Mouse (Mus musculus): ENCODE results near the gene Pah. TPM values are rescaled to one million over a fixed set of nuclear protein-coding genes. Genes with fewer than 3 reads are reported as not detected.

Pah gene
- polyA plus RNA-seq, 1 experiment, result not detected

DNA sequence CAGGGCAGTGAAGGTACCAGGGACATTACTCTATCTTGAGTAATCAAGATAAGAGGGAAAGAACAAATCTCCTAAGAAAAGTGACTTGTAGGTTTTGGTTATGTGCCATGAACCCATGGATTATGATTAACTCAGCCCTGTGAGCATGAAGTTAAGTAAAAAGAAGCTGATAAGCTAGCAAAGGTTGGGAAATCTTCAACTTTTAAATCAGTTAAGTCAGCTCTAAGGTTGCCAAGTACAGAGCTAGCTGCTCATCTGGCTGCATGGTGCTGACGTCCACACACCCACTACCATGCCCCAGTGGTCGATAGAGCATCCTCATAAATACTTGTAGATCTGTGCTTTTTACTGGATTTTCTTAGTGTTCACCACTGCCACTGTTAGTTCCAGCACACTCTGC is 3.0 kb upstream of the Pah start:
- Histone ChIP-seq H3K27me3 (ENCODE audit: control insufficient read depth, insufficient read depth, insufficient read length) (no peaks in the 10 kb centered on the region), H3K4me3 (ENCODE audit: insufficient read depth, poor library complexity, severe bottlenecking) (no peak overlapping the region), H3K79me3 (ENCODE audit: low read depth) (no peaks in the 10 kb centered on the region), H3K79me2 (ENCODE audit: control insufficient read depth, insufficient read depth) (no peaks in the 10 kb centered on the region), H3K36me3 (ENCODE audit: control insufficient read depth, insufficient read depth) (no peaks in the 10 kb centered on the region), H3ac (ENCODE audit: control insufficient read depth, insufficient read length, low read depth) (no peak overlapping the region)
- no peak for TF ChIP-seq MYOG (IDR thresholded peaks at IDR 0.05; ENCODE audit: control insufficient read depth, extremely low read depth, insufficient read length)
- no peak for TF ChIP-seq FOSL1 (IDR thresholded peaks at IDR 0.05; ENCODE audit: insufficient read depth, low read length, poor library complexity, severe bottlenecking)
- TF ChIP-seq CEBPB (IDR thresholded peaks at IDR 0.05; ENCODE audit: low read depth), result no peak
- no peak for TF ChIP-seq MAX (IDR thresholded peaks at IDR 0.05)
- no peak for TF ChIP-seq USF1 (IDR thresholded peaks at IDR 0.05; ENCODE audit: low read depth)
- TF ChIP-seq CTCF (IDR thresholded peaks at IDR 0.05; ENCODE audit: control insufficient read depth, insufficient read depth, insufficient read length), result no peak
- no peak for TF ChIP-seq MYOD1 (IDR thresholded peaks at IDR 0.05; ENCODE audit: control insufficient read depth, insufficient read length, low read depth)

DNA sequence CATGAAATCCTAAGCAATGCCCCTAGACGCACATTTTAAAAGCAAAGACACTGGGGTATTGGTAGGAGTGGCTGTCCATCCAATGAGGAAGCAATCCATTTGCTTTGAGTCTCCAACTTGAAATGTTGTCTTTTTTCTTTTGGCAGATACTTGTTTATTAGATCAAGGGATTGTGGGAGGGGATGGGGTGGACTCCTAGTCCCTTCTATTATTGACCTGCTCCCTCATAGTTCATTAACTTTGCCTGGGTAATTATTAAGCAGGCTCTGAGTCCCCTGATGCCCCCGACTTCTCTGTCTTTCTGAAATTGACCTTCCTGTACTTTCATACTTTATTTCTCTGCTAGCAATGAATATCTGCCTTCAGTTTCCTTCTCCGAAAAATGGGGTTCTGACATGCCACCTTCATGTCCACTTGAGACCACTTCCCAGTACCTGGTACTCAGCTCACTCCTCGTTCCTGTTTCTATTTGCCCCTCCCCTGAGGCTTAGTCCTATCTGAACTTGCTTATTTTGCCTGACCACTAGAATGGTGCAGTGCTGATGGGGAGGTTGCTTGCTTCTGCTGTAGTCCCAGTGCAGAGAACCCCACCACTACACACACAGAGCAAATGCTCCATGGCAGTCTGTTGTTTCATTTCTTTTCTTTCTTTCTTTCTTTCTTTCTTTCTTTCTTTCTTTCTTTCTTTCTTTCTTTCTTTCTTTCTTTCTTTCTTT is 1.0 kb upstream of the Pah start:
- no peak for TF ChIP-seq CTCF (IDR thresholded peaks at IDR 0.05; ENCODE audit: control insufficient read depth, insufficient read depth, insufficient read length)
- no peak for TF ChIP-seq MAX (IDR thresholded peaks at IDR 0.05)
- no peak for TF ChIP-seq USF1 (IDR thresholded peaks at IDR 0.05; ENCODE audit: low read depth)
- no peak for TF ChIP-seq FOSL1 (IDR thresholded peaks at IDR 0.05; ENCODE audit: insufficient read depth, low read length, poor library complexity, severe bottlenecking)
- TF ChIP-seq MYOD1 (IDR thresholded peaks at IDR 0.05; ENCODE audit: control insufficient read depth, insufficient read length, low read depth), result no peak
- no peak for TF ChIP-seq MYOG (IDR thresholded peaks at IDR 0.05; ENCODE audit: control insufficient read depth, extremely low read depth, insufficient read length)
- TF ChIP-seq CEBPB (IDR thresholded peaks at IDR 0.05; ENCODE audit: low read depth), result no peak
- H3K36me3 ChIP-seq (ENCODE audit: control insufficient read depth, insufficient read depth), result no peaks in the 10 kb centered on the region
- no peaks in the 10 kb centered on the region for H3K79me2 ChIP-seq (ENCODE audit: control insufficient read depth, insufficient read depth)
- no peak overlapping the region for H3ac ChIP-seq (ENCODE audit: control insufficient read depth, insufficient read length, low read depth)
- H3K4me3 ChIP-seq (ENCODE audit: insufficient read depth, poor library complexity, severe bottlenecking), result no peak overlapping the region
- no peaks in the 10 kb centered on the region for H3K79me3 ChIP-seq (ENCODE audit: low read depth)
- no peaks in the 10 kb centered on the region for H3K27me3 ChIP-seq (ENCODE audit: control insufficient read depth, insufficient read depth, insufficient read length)

DNA sequence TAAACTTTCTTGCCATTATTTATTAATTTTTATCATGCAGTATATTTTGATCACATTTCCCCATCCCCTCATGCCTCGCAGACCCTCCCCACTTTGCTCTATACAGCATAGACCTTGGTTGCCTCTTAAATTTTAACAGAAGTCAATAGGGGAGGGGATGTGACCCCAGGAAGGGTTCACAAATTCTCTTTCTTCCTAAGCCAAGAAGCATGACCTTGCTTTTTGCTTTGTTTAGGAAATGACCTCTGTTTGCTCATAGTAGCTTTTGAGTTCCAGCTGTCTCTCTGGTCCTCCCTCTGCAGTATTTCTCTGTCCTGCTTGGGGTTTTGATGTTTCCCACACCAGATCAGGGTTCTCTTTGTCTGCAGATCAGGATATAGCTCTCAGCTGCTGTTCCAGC is 12.6 kb downstream of the Pah start:
- Histone ChIP-seq H3K79me3 (ENCODE audit: low read depth) (no peaks in the 10 kb centered on the region), H3K79me2 (ENCODE audit: control insufficient read depth, insufficient read depth) (no peaks in the 10 kb centered on the region), H3K36me3 (ENCODE audit: control insufficient read depth, insufficient read depth) (no peaks in the 10 kb centered on the region), H3K27me3 (ENCODE audit: control insufficient read depth, insufficient read depth, insufficient read length) (no peaks in the 10 kb centered on the region), H3ac (ENCODE audit: control insufficient read depth, insufficient read length, low read depth) (no peak overlapping the region), H3K4me3 (ENCODE audit: insufficient read depth, poor library complexity, severe bottlenecking) (no peak overlapping the region)
- TF ChIP-seq CTCF (IDR thresholded peaks at IDR 0.05; ENCODE audit: control insufficient read depth, insufficient read depth, insufficient read length) (no peak), MYOG (IDR thresholded peaks at IDR 0.05; ENCODE audit: control insufficient read depth, extremely low read depth, insufficient read length) (no peak), MAX (IDR thresholded peaks at IDR 0.05) (no peak), MYOD1 (IDR thresholded peaks at IDR 0.05; ENCODE audit: control insufficient read depth, insufficient read length, low read depth) (no peak), CEBPB (IDR thresholded peaks at IDR 0.05; ENCODE audit: low read depth) (no peak), USF1 (IDR thresholded peaks at IDR 0.05; ENCODE audit: low read depth) (no peak), FOSL1 (IDR thresholded peaks at IDR 0.05; ENCODE audit: insufficient read depth, low read length, poor library complexity, severe bottlenecking) (no peak)

DNA sequence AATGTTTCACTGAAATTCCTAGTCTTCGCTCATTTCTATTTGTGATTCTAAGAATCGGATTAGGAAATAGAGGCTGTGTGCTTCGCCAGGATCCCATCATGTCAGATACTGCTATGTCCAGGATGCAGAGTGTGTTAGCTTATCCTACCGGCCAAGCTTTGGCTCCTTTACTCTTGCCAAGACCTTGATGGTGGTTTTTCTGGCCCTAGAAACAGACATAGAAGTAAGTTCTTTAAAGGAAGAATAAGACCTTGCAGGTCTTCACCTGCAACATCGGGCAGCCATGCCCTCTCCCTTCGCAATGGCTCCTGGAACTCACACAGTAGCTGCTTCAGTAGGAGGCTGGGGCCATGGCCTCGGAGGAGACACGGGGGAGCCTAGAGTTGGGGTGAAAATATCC is 24.2 kb downstream of the Pah start:
- Histone ChIP-seq H3K79me3 (ENCODE audit: low read depth) (no peaks in the 10 kb centered on the region), H3ac (ENCODE audit: control insufficient read depth, insufficient read length, low read depth) (no peak overlapping the region), H3K79me2 (ENCODE audit: control insufficient read depth, insufficient read depth) (no peaks in the 10 kb centered on the region), H3K36me3 (ENCODE audit: control insufficient read depth, insufficient read depth) (no peaks in the 10 kb centered on the region), H3K4me3 (ENCODE audit: insufficient read depth, poor library complexity, severe bottlenecking) (no peak overlapping the region), H3K27me3 (ENCODE audit: control insufficient read depth, insufficient read depth, insufficient read length) (no peaks in the 10 kb centered on the region)
- TF ChIP-seq MYOD1 (IDR thresholded peaks at IDR 0.05; ENCODE audit: control insufficient read depth, insufficient read length, low read depth), result no peak
- no peak for TF ChIP-seq CTCF (IDR thresholded peaks at IDR 0.05; ENCODE audit: control insufficient read depth, insufficient read depth, insufficient read length)
- no peak for TF ChIP-seq FOSL1 (IDR thresholded peaks at IDR 0.05; ENCODE audit: insufficient read depth, low read length, poor library complexity, severe bottlenecking)
- TF ChIP-seq USF1 (IDR thresholded peaks at IDR 0.05; ENCODE audit: low read depth), result no peak
- no peak for TF ChIP-seq CEBPB (IDR thresholded peaks at IDR 0.05; ENCODE audit: low read depth)
- no peak for TF ChIP-seq MAX (IDR thresholded peaks at IDR 0.05)
- no peak for TF ChIP-seq MYOG (IDR thresholded peaks at IDR 0.05; ENCODE audit: control insufficient read depth, extremely low read depth, insufficient read length)

DNA sequence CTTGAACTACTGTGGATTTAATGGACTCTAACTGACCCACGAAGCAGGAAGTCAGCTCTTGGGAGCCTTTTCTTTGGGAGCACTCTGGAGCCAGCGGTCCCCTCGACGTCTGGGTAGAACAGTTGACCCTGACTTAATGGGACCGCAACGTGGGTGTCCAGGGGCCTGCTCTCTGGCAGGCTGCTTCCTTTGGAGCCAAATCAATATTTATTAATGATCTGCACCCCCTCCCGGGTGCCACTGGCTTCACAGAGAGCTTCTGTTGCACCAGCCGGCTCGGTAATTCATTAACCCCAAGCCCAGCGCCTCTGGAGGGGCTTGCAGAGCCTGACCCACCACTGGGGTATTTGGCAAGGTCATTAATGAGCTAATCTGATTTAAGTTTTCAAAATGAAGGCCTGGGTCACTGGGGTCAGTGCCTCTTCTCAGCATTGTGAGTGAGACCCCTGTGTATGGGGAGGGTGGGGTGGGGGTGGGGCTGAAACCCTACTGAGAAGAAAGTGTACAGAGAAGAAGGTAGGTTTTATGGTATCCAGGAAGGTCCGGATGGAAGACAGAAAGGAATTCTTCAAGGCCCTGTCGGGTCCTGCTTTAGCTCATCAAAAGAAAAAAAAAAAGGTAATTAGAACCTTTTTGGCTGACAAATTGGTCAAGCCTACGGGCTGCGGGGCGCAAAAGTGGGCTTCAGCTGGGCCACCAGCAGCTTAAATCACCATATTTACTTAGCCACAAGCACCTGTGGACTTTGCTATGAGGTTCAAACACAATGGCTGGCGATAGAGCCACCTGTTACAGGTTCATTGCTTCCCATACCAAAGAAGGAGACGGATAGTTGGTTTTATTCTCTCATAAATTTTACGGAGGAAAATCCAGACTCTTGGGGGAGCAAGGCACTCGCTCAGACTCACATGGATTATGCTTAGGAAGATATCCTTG is 25.0 kb downstream of the Pah start:
- H3K27me3 ChIP-seq (ENCODE audit: control insufficient read depth, insufficient read depth, insufficient read length), result no peaks in the 10 kb centered on the region
- H3K79me3 ChIP-seq (ENCODE audit: low read depth), result no peaks in the 10 kb centered on the region
- no peak overlapping the region for H3ac ChIP-seq (ENCODE audit: control insufficient read depth, insufficient read length, low read depth)
- H3K79me2 ChIP-seq (ENCODE audit: control insufficient read depth, insufficient read depth), result no peaks in the 10 kb centered on the region
- TF ChIP-seq MYOG (IDR thresholded peaks at IDR 0.05; ENCODE audit: control insufficient read depth, extremely low read depth, insufficient read length), result no peak
- no peak for TF ChIP-seq CEBPB (IDR thresholded peaks at IDR 0.05; ENCODE audit: low read depth)
- no peak for TF ChIP-seq MYOD1 (IDR thresholded peaks at IDR 0.05; ENCODE audit: control insufficient read depth, insufficient read length, low read depth)
- no peak for TF ChIP-seq MAX (IDR thresholded peaks at IDR 0.05)
- no peak for TF ChIP-seq USF1 (IDR thresholded peaks at IDR 0.05; ENCODE audit: low read depth)
- no peak for TF ChIP-seq CTCF (IDR thresholded peaks at IDR 0.05; ENCODE audit: control insufficient read depth, insufficient read depth, insufficient read length)
- TF ChIP-seq FOSL1 (IDR thresholded peaks at IDR 0.05; ENCODE audit: insufficient read depth, low read length, poor library complexity, severe bottlenecking), result no peak
- no peak overlapping the region for H3K4me3 ChIP-seq (ENCODE audit: insufficient read depth, poor library complexity, severe bottlenecking)
- H3K36me3 ChIP-seq (ENCODE audit: control insufficient read depth, insufficient read depth), result no peaks in the 10 kb centered on the region
